Mouse (Mus musculus): ENCODE data around the gene Mrpl20.

Gene Mrpl20

DNA sequence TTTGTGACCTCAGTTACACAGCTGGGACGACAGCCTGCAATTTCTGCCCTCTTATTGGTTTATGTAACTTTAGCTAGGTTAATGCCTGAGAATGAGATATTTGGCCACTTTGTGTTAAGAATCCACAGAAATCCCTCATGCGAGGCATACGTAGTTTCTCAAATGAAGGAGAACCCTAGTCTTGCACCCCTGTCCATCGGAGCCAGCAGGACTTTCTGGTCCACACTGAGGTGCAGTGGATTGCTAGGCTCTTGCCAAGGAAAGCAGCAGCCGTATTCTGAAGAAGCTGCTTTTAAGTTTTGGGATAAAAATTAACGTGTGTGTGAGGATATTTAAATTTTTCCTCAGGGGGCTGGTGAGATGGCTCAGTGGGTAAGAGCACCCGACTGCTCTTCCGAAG is 27.9 kb downstream of the Mrpl20 start:
- intact Hi-C loops (cut with DNase I), result no loop called here

DNA sequence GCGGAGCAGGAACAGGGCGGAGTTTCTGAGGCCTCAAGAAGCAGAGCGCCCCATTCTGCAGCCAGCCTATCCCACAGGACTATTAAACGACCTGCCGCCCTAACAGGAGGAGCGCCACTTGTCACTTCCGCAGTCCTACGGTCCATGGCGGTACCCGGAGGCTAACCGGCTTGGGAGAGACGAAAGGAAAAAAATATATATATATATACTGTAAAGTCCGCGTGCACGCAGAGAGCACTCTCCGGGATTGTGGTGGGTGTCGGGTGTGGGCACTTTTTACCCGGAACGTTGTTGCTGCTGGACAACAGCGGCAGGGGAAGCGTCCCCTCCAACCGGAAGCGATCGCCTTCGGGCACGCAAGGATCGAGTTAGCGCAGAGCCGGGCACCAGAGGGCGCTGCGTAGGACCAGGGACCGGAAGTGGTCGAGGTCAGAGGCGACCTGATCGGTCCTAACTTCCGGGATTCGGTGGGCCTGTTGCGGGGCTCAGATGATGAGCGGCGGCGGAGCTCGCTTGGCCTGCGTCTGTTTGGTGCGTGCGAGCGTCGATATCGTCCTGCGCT is 28.6 kb downstream of the Mrpl20 start, which contains the start of gene Aurkaip1:
Gene Aurkaip1, plus strand, starts transcription at position 68 of the 562 bp plus-strand sequence.
- intact Hi-C loops (cut with DNase I), result no loop called here

DNA sequence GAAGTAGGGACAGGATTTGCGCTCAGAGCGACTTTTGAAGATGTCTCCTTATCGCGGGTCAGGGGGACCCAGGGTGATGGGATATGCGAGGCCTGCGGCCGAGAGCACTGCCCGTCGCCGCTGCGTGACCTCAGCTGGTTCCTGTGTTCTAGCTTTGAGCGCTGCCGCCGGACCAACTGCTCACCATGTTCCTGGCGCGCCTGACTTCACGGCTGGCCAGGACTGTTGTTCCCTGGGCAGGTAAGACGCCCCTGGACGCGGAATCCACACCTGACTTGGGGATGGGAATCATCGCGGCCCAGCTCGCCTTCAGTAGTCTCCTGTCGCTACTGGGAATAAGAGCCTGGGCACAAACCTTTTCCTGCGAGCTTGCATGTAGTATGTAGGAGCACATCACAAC is 29.2 kb downstream of the Mrpl20 start:
- intact Hi-C loops (cut with DNase I), result no loop called here

DNA sequence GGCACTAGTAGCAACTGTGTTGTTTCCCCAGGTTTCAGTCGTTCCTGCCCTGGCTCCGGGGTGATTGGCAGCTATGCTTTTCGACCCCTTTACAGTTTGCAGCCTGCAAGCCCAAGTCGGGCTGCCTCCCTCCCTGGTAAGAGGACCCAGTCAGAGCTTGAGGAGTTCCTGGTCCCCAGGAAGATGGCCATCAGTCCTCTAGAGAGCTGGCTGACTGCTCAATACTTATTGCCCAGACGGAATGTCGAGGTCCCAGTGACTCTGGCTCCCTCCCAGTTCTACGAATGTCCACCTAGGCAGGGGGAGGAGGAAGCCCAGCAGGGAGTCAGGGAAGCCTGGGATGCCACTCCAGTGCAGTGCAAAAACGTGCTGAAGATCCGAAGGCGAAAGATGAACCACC is 29.6 kb downstream of the Mrpl20 start:
- intact Hi-C loops (cut with DNase I), result no loop called here

DNA sequence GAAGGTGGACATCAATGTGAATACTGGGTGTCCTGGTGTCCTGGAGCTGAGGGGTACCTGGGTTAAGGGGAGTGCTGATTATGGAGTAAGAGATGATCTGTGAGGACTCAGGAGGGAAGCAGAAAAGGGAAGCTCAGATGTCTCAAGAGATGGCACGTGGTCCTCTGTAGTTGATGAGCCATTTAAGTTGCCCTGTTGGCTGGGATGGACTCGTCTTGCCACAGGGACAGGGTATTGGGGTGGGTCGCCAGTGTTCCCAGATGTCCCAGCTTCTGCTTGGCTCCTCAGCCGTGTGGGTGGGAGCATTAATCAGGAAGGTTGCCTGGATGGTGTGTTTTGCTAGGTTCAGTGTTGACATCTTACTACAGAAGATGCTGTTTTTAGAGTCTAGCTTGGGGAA is 30.6 kb downstream of the Mrpl20 start:
- intact Hi-C loops (cut with DNase I), result no loop called here

DNA sequence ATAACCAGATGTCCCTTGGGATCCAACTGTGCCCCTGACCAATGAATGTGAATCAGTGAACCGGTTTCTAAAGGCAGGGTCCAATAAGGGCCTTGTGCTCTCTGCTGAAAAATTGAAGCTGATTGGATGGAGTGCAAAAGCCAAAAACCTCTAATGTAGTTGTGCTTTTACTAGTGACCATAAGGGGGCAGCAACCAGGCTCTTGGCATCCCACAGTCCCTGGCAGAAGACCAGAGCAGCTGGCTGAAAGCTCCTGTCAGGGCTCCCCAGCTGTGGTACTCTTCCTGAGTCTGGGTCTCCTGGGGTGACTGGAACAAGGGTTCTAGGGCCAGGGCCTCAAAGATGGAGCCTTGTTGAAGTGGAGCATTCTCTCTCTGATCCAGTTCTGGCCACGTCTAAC is 31.2 kb downstream of the Mrpl20 start:
- intact Hi-C loops (cut with DNase I), result no loop called here

DNA sequence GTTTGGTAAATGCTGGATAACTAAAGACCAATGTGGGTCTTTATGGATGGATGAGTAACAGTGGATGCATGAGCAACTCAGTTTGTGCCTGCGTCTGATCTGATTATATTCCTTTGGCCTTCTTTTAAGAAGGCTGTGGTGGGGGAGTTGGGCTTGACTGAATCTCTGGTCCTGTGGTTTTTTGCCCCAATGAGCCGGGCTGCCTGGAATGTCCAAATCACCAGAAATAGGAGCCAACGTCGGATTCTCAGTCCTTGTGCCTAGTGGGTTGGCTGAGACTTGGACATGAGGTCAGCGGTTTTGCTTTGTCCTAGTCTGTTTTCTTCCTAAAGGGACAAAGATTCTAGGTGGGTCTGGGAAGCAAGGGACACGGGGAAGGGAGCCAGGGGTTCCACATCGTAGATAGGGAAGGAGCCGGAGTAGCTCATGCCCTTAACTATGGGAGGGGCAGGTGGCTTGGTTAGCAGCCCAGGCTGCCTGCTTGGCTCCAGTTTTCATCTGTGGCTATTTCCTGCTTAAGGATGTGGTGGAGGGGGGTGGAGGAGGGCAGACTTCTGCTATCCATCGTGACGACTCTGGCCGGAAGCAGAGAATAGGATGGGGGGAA is 34.8 kb downstream of the Mrpl20 start:
- intact Hi-C loops (cut with DNase I), result no loop called here

DNA sequence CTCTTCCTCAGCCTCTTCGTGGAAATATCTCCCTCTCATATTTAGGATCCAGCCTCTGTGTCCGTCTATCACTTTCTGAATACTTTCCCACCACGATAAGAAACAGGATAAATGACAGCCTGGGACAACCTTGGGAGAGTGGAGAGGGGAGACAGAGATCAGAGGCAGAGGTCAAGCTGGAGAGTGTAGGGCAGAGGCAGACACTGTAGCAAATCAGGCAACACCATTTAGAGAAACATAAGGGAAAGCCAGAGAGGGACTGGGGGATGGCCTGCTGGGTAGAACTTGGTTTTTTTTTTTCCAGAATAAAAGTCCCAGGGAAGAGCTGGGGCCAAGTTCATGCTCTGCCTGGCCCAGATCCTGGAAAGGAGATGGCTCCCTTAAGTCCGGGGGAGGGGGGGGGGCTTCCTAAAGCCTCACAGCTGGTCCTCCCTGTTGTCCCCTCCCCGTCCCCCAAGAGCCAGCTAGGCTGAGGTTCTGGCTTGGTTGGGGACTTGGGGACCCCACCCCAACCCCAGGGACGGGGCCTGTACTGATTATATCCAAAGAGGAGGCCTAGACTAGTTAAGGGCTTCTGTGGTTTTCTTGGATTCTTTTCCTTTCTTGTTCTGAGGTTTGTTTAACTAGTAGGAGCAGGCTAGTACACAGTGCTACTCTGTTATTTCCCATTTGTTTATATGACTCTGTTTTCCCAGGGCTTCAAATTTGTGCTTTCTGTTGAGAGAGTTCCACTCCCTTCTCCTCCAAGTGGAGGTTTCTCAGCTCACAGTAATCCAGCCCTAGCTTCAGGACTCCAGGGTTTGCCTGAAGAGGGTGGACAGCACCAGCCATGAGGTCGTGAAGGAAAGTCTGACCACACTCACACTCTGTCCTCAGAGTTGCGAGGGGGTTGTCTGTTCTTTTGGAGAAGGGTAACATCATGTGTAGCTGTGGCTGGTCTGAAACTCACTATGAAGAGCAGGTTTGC is 35.8 kb downstream of the Mrpl20 start:
- intact Hi-C loops (cut with DNase I), result no loop called here

DNA sequence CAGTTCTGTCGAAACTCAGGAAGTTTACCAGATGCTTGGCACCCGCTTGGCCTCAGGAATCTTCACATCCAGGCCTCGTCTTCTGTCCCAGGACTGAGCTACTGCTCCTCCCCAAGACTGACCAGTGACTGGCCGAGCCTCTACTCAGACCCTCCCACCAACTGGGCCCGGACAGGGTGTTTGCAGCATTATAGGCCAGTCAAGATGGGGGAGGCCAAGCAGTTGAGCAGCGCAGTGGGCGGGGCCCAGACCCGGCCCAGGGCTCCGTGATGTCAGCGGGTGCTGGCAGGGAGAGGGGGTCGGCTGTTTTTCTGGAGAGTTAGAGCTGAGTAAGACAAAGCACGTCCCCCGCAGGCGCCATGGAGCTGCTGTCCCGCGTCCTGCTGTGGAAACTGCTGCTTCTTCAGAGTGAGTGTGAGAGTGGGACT is 36.8 kb downstream of the Mrpl20 start, which contains the start of gene Mxra8:
Gene Mxra8, plus strand, starts transcription at position 198 of the 428 bp plus-strand sequence.
- intact Hi-C loops (cut with DNase I), result no loop called here

DNA sequence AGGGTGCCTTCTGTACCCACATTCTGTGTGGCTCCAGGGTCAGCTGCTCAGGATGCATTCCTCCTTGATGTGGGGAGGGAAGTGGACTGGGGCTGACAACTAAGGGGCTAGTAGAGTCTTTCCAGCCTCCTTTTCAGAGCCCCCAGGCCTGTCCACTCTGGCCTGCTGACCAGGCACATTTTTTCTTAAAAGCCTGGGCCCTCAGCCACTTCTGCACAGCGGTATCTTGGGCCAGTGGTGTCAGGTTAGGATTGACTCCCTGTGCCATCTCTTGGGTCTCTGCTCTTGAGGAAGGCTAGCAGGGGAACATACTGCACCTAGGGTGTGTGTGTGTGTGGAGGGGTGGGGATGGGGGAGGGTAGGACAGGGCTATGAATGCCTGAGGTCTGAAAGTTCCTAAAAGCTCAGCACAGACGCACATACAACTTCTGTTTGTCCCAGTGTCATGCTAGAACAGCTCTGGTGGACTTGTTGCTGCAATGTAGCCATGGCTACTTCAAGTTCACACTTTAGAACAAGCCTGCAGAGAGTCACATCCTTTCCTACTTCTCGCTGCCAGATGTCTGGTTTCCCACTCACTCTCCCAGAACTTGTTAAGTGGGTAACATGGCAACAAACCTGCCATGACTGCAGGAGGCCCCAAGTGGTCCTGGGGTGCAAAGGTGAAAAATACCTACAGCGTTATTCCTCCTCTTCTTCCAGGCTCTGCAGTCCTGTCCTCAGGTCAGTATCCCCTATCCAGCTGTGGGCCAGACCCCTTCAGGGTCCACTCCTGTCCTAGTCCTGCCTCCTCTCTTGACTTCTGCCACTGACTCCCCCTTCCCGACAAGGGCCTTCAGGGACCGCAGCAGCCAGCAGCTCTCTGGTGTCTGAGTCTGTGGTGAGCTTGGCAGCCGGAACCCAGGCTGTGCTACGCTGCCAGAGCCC is 37.7 kb downstream of the Mrpl20 start:
- intact Hi-C loops (cut with DNase I), result no loop called here

DNA sequence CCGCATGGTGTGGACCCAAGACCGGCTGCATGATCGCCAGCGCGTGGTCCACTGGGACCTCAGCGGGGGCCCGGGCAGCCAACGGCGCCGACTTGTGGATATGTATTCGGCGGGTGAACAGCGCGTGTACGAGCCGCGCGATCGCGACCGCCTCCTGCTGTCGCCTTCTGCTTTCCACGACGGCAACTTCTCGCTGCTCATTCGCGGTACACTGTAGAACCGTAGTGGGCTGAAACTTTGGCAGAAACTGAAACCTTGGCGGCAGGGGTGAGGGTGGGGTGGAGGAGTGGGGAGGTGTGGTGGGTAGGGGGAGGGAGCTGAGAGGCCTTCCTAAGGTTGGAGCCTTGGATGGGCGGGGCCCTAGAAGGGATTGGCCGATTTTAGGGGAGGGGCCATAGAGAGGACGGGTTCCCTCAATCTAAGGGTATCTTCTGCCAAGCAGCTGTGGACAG is 38.4 kb downstream of the Mrpl20 start:
- intact Hi-C loops (cut with DNase I), result no loop called here

DNA sequence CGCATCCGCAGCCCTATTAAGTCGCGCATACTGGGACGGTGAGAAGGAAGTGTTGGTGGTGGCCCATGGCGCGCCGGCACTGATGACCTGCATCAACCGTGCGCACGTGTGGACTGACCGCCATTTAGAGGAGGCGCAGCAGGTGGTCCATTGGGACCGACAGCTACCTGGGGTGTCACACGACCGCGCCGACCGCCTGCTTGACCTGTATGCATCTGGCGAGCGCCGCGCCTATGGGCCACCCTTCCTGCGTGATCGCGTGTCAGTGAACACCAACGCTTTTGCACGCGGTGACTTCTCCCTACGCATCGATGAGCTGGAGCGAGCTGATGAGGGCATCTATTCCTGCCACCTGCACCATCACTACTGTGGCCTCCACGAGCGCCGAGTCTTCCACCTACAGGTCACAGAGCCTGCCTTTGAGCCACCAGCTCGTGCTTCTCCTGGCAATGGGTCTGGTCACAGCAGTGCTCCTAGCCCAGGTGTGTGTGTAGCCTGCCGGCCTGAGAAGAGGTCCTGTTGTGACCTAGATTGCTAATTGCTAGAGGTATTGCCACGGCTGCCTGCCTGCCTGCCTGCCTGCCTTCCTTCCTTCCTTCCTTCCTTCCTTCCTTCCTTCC is 39.1 kb downstream of the Mrpl20 start:
- intact Hi-C loops (cut with DNase I), result no loop called here

DNA sequence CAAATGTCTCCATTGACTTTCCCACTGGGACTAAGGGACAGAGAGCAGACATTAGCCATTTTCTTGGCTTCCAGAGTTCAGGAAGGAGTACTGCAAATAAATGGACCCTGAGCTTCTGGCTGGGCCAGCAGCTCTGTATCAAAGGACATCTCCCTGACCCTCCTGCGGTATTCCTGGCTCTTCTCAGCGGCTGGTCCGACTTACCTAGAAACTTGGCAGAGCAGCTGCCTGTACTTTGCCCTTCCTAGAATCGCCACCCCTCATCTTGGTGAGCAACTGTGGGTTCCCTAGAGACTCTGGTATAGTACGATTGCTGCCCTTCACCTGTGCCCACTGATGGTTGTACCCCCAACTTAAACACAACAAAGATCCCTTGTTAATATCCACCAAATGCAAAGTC is 40.6 kb downstream of the Mrpl20 start:
- intact Hi-C loops (cut with DNase I), result no loop called here

DNA sequence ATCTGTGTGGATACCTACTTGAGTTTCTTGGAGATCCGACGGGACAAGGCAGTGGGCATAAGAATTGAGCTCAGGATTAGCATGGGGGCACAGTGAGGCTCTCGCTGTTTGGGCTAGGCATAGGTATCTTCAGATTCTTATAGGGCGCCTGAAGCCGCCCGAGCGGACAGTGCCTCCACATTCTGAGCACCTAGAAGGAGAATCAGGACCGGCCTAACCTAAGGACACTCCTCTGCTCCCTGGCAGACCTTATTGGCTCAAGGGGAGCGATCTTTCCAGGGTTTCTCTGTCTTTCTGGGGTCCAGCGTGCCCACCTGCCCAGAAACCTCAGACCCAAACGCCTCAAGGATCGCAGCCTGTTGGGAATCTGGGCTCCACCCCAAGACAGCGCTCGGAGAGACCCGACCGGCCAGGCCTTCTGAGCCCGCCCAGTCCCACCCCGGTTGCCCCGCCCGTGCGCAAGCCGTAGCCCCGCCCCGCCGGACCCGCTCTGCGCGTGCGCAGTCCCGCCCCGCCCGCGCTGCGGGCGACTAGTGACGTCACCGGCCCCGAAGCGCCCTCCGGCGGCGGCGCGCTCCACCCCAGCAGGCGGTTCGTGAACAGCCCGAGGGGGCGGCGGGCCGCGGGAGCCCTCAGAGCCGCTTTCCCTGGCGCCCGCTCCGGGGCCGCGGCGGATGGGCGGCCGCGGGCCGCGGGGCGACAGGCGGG is 44.3 kb downstream of the Mrpl20 start, which contains the start of gene Dvl1:
Gene Dvl1, plus strand, starts transcription at position 532 of the 708 bp plus-strand sequence.
- intact Hi-C loops (cut with DNase I), result no loop called here

DNA sequence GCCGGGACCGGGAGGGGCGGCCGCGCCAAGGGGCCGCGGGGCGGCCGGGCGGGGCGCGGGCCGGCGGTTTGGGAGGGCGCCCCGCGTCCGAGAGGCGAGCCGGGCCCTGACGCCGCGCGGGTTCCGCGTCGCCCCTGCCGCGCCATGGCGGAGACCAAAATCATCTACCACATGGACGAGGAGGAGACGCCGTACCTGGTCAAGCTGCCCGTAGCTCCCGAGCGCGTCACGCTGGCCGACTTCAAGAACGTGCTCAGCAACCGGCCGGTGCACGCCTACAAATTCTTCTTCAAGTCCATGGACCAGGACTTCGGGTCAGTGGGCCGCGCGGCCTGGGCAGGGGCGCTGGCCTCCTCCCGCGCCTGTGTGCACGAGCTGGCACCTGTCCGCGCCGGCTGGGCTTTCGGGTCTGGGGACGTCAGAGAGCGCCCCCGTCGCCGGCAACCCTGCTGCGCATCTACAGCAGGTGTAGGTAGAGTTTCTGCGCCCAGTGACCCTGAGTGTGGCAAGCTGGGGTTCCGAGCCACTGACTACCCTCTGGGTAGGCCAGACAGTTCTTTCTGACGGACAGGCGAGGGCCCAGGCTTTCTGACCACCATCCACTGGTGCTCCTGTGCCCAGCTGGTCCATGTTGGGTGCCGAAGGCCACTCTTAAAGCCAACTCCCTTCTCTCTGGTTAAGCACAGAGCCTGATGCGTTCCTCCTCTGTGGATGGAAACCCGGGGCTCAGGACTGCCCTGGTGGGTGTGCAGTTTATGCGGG is 45.1 kb downstream of the Mrpl20 start:
- intact Hi-C loops (cut with DNase I), result no loop called here

DNA sequence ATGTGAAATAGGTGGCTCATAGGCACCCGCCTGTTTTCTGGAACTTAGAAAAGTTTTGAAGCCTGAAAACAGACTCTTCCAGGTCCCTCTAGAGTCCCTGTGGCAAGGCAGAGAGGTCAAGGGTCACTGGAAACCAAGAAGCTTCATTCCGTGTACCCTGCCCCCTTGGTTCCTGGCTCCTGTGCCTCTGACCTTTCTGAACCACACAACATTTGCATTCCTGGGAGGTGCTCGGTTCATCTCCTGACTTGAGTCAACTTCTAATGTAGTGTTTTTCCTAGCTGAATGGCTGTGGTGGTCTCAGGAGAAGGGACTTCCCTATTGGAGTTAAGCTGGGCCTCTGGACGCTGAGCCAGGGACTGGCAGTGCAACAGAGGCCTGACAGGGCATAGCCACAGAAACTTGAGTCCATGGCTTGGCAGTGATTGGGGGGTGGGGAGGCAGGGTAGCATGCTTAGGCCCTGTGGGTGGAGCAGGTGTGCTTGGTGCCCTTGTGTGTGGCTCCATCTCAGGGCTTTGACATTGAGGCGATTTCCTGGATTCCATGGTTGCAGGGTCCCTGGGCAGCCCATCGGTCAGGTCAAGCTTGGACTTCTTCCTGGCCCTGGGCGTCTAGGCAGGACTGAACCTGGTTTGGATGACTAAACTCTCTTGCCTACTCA is 45.9 kb downstream of the Mrpl20 start:
- intact Hi-C loops (cut with DNase I), result no loop called here

DNA sequence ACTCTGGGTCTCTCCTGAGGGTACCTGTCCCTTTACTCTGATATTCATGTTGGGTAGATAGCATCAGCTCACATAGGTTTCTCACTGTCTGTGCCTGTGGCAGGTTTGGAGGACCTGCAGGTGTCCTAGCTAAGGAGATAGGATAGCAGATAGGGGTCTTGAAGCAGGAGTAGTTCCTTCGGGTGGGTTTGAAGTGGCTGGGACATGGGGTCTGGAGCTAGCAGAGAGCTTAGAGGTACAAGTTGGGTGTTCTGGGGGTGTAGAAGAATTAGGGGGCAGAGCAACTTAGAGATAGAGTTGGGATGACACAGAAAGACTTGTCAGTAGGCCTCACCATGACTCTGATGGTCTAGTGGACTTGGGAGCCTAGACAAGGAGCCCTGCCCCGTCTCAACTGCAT is 46.7 kb downstream of the Mrpl20 start:
- intact Hi-C loops (cut with DNase I), result no loop called here

DNA sequence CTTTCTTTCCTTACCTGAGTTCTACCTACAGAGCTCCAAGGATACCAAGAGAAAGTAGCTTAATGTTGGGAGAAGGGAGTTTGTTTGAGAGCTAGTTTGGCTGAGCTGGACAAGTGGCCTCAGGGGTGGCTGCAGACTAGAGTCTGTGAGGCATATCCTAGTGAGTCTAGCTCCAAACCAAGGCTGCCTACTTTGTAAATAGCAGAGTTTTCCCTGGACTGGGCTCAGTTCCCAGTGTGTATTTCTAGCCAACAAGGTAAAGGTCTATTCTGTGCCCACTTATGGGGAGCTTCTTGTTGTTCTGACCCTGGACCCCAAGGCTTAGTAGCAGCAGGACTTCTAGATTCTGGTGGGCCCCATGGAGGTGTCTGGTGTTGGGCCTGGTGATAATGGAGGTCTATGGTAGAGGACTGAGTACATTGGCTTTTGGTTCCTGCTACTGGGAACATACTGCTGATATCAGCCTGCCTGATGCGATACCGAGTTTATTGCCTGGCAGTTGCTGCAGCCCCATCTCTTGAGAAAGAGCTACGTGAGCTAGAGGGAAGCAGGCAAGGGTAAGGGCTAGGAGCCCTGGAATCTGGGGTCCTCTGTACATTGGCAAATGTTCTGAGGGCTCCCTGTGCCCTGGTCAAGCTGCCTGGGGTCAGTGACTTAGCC is 47.2 kb downstream of the Mrpl20 start:
- intact Hi-C loops (cut with DNase I), result no loop called here
